Mouse (Mus musculus): ENCODE data around the gene Vmn1r68.

Gene Vmn1r68

GRCm38 (mm10) chr7:10558385-10558784, at the start of gene Vmn1r68:
Vmn1r68 (minus strand) TSS chr7:10558485.
- DNase-seq (ENCODE audit: low spot score in 2 of 2), result no peak

DNA sequence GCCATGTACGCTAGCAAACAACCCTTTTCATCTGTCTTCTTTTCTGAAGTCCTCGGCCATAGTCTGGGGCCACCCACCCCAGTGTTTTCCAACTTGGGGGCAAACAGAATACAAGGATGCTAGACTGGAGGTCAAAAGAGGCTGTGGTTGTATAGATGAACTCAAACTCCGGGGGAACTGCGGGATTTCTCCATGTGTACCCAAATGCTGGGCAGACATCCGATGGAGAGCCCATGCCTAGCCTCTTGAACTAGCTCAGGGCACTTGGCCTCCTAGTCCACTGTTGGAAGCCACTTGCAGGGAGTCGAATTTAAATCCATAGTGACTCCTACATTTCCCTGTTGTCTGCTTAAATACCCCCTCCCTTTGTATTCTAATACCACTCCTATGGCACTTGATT, 62.7 kb downstream of the Vmn1r68 start:
- no peak for DNase-seq (ENCODE audit: low spot score in 2 of 2)

- DNase-seq (ENCODE audit: low spot score in 2 of 2), result peak; percentile 46 to 68
Observed at GRCm38 (mm10) chr7:10494786-10495521, 63.3 kb downstream of the Vmn1r68 start, which contains the start of gene Zik1. Zik1 (minus strand) TSS chr7:10495394.

- DNase-seq (ENCODE audit: low spot score in 2 of 2), result peak; percentile 15 to 24
Observed at GRCm38 (mm10) chr7:10480588-10481233, 77.6 kb downstream of the Vmn1r68 start.

GRCm38 (mm10) chr7:10479813-10480212, 78.5 kb downstream of the Vmn1r68 start:
- no peak for DNase-seq (ENCODE audit: low spot score in 2 of 2)

DNA sequence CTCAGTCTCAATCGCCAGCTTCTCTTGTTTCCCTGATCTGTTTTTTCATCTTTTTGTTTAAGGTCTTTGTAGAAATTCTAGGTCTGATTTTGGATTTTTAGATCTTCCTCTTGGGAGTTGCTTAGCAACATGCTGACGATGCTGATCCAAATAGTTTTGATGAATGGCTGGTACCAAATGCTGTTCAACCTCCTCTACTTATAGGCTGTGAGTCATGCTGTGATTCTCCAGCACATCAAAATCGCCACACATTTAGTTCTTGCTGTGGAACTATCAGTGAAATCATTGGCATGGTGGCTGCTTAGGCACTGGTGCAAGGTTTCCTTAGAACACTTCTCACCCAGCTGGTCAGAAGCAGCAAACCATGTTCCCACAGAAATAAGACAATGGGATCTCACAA, 100.1 kb downstream of the Vmn1r68 start:
- no peak for DNase-seq (ENCODE audit: low spot score in 2 of 2)

Measured in cerebellum, postnatal 4 days (tissue).